Mouse (Mus musculus) forebrain, embryonic 14.5 days (tissue): Measurements from ENCODE around the gene Vps52. TPM values are rescaled to one million over a fixed set of nuclear protein-coding genes. Genes with fewer than 3 reads are reported as not detected.
"Not testable (repeated sequence)": the region's sequence is repeated elsewhere in the genome, so short reads cannot be mapped to it uniquely, and the experiment has no call there.

ENCODE experiments used
- ATAC-seq: fragments of 200-750 bp; cut with Nextera tagmentation; 2 replicates; pipeline ENCODE4 v1.8.0; 2017; ENCODE audit warnings: mild to moderate bottlenecking, moderate library complexity
- DNase-seq: peaks from one replicate; pipeline ENCODE4 v3.0.0-alpha.2; 2015; ENCODE audit warnings: low spot score
- H3K27ac ChIP-seq: fragments of 300-500 bp; sonication (generic); 2 replicates; pipeline ENCODE4 v1.5.1; 2014; ENCODE audit warnings: low read depth, mild to moderate bottlenecking, control low read depth, low read length, moderate library complexity
- H3K27me3 ChIP-seq: fragments of 300-500 bp; sonication (generic); replicated peaks from 2 replicates; pipeline ENCODE4 v1.6.1; 2014; ENCODE audit warnings: low read length, control low read depth, mixed read lengths; ENCODE audit not compliant: control insufficient read depth, insufficient read depth
- H3K36me3 ChIP-seq: fragments of 300-500 bp; sonication (generic); 2 replicates; pipeline ENCODE4 v1.6.1; 2014; ENCODE audit warnings: low read length, control low read depth; ENCODE audit not compliant: control insufficient read depth, insufficient read depth
- H3K4me1 ChIP-seq: fragments of 300-500 bp; sonication (generic); 2 replicates; pipeline ENCODE4 v1.6.1; 2014; ENCODE audit warnings: antibody characterized with exemption, low read length, control low read depth; ENCODE audit not compliant: control insufficient read depth, insufficient read depth
- H3K4me2 ChIP-seq: fragments of 300-500 bp; sonication (generic); 2 replicates; pipeline ENCODE4 v1.6.1; 2014; ENCODE audit warnings: mild to moderate bottlenecking, control low read depth, low read length
- H3K4me3 ChIP-seq: fragments of 300-500 bp; sonication (generic); 2 replicates; pipeline ENCODE4 v1.5.1; 2014; ENCODE audit warnings: low read depth, low read length, control low read depth
- H3K9ac ChIP-seq: fragments of 300-500 bp; sonication (generic); 2 replicates; pipeline ENCODE4 v1.6.1; 2014; ENCODE audit warnings: mild to moderate bottlenecking, low read length, control low read depth, moderate library complexity
- H3K9me3 ChIP-seq: fragments of 300-500 bp; sonication (generic); replicated peaks from 2 replicates; pipeline ENCODE4 v1.6.1; 2016; ENCODE audit warnings: low read length, control low read depth, mixed read lengths; ENCODE audit not compliant: control insufficient read depth
- WGBS: fragments of 180-500 bp; shearing (Covaris S2); extraction: QIAGEN DNeasy Blood & Tissue Kit; methylation state at CpG from one replicate; pipeline ENCODE4 v1.1.7; 2014; 5-methylcytosine and 5-hydroxymethylcytosine counted together
- polyA plus RNA-seq: library from polyadenylated mRNA; unstranded; fragments of >200 nt; fragmentation: Nextera tagmentation; extraction: Ambion mirVana; gene quantifications from 2 replicates; pipeline ENCODE4 v1.2.1, GENCODE M21; 2014

Gene Vps52
- polyA plus RNA-seq, 1 experiment from 2014 or later = 41.6 TPM

DNA sequence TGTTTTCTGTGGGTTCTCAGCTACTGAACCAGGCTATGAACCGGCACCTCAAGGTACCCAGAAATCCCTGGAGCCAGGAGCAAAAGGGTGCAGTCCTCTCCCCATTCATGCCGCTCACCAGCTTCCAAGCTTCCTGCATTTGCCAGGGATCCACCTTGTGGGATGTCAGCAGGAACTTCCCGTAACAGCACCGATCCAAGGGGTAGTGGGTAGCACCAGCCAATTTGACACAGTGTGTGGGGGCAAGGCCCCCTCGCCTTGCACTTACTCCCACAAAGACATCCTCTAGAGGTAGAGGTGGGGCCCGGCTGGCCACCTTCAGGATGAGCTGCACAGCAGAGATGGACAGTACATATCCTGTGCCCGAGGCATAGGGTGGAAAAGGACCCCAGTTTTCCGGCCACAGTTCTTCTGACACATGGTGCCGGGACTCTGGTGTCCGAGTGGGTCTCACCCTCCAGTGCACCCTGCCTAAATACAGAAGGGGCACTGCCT lies 5.4 kb upstream of the Vps52 start:
- 70% methylated on average over 10 of the region's 10 CpGs for WGBS
- peak overlapping the region; percentile 82 for H3K4me2 ChIP-seq
- ATAC-seq (no peak), DNase-seq (no peak)
- no peak overlapping the region for H3K27ac ChIP-seq
- H3K4me3 ChIP-seq = peak overlapping the region; percentile 42
- no peaks in the 10 kb centered on the region for H3K9me3 ChIP-seq
- peaks cover 74% of the 10 kb centered on the region for H3K36me3 ChIP-seq
- H3K4me1 ChIP-seq = peaks cover 22% of the 10 kb centered on the region
- H3K9ac ChIP-seq = peak overlapping the region; percentile 71
- H3K27me3 ChIP-seq = no peaks in the 10 kb centered on the region

DNA sequence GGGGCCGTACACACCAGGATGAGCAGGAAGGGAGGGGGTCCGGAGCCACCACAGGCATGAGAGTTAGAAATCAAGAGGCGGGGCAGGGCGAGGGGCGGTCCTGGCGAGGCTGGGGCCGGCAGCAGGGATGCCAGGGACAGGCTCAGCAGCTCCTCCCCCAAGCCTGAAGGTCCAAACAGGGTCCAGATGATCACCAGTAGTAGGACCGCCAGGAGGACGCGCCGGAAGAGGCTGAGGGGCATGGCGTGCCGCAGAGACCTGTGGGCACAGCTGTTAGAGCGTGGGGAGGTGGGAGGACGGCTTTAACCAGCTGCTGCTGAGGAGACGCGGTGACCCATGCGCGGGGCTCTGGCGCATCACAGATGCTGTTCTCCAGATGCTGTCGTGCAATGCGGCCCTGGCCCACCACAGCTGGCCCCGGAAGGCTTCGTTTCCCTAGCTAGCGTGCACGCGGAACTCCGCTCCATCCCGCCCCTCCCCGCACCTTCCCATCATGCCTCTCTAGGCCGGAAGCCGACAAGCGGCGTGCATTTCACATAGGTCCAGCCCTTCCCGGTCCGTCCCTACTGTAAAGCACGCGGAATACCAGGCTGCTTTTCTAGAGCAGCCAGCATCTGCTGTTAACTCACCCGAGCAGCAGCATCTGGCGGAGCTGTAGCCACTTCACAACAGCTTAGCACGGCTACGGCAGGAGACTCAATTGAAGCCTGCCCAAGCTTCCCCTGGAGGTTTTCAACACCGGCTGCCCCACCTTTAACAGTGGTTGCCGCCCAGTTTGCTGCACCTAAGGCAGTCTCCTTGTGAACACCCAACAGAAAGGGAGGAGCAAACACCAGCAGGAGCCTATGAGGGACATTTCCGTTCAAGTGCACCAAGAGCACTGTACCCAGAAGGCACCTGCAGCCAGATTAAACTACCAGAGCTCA lies 4.3 kb upstream of the Vps52 start, which contains the start of gene B3galt4:
Gene B3galt4 (minus strand): TSS at position 468 of the 926 bp plus-strand sequence.
- Histone ChIP-seq H3K4me3 (peak within 1 kb of the TSS; percentile 42), H3K9me3 (no peaks in the 10 kb centered on the region), H3K27ac (peak within 1 kb of the TSS; percentile 65), H3K4me2 (peak within 1 kb of the TSS; percentile 82), H3K9ac (peak within 1 kb of the TSS; percentile 71), H3K36me3 (peaks cover 62% of the 10 kb centered on the region), H3K27me3 (no peaks in the 10 kb centered on the region), H3K4me1 (peaks cover 23% of the 10 kb centered on the region)
- peak; percentile 64 for ATAC-seq
- peak; percentile 90 for DNase-seq
- 2% methylated on average over 43 of the region's 45 CpGs for WGBS

DNA sequence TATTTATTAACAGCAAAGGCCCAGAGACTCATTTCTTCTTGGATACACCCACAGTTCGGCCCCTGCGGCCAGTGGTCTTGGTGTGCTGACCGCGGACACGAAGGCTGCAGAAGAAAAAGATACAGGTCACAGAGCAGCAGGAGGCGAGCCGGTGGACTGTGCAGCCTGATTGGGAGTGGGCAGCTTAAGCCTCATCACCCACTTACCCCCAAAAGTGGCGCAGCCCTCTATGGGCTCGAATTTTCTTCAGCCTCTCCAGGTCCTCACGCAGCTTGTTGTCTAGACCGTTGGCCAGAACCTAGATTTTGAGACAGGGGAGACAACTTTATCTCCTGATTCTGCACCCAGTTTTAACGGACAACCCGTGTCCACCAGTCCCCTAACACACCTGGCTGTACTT lies 3.6 kb upstream of the Vps52 start:
- H3K9me3 ChIP-seq, DNase-seq, H3K4me3 ChIP-seq, H3K27ac ChIP-seq, ATAC-seq, H3K9ac ChIP-seq, H3K27me3 ChIP-seq: not testable (repeated sequence)
- peaks cover 29% of the 10 kb centered on the region for H3K4me1 ChIP-seq
- WGBS = 71% methylated on average over 13 of the region's 13 CpGs
- H3K4me2 ChIP-seq = peak overlapping the region; percentile 82
- H3K36me3 ChIP-seq = peaks cover 57% of the 10 kb centered on the region

DNA sequence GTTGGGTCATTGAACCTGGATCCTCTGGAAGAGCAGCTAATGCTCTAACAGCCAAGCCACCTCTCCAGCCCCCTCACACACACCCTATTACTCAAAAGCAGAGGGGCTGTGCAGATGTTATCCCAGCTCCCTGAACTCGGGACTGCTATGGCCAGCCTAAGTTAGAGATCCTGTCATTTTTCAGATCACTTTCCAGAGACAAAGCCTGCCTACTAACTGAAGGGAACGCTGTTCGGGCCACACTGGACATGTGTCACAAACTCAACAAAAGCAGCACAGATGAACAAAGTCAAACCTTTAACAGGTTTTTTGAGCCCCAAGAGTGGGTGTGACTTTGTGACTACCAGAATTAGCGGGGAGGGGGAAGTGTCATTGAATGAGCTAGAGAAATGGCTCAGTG lies 2.7 kb upstream of the Vps52 start:
- H3K4me1 ChIP-seq = peaks cover 29% of the 10 kb centered on the region
- DNase-seq (no peak), ATAC-seq (no peak)
- H3K9ac ChIP-seq = no peak overlapping the region
- no peak overlapping the region for H3K4me3 ChIP-seq
- H3K27me3 ChIP-seq = no peaks in the 10 kb centered on the region
- H3K36me3 ChIP-seq = peaks cover 57% of the 10 kb centered on the region
- H3K27ac ChIP-seq = no peak overlapping the region
- no peak overlapping the region for H3K4me2 ChIP-seq
- WGBS = 78% methylated on average over 4 of the region's 4 CpGs
- H3K9me3 ChIP-seq = no peaks in the 10 kb centered on the region

DNA sequence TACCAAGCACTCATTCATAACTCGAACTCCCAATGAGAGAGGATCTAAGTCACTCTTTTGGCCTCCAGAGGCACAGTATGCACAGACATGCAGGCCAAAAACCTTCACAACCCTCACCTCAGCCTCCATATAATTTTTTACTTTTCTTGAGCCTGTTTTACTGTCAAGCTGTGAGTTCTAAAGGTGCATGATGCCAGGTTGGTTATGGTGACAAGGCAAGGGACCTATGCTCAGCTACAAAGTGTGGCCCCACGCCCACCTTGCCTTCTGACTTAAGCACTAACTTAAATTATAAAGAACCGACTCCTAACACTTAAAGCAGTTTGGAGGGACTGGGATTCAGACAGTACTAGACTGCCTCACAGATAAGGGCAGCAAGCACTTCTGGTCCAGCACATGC lies 2.3 kb upstream of the Vps52 start:
- Histone ChIP-seq H3K27ac (no peak overlapping the region), H3K4me1 (peaks cover 29% of the 10 kb centered on the region), H3K9me3 (no peaks in the 10 kb centered on the region), H3K4me3 (no peak overlapping the region), H3K4me2 (0 out of 2 replicates have a peak overlapping the region, but pooled peaks have one; percentile 5), H3K36me3 (peaks cover 55% of the 10 kb centered on the region), H3K27me3 (no peaks in the 10 kb centered on the region), H3K9ac (no peak overlapping the region)
- ATAC-seq = no peak
- DNase-seq = no peak
- 79% methylated on average over 3 of the region's 3 CpGs for WGBS

DNA sequence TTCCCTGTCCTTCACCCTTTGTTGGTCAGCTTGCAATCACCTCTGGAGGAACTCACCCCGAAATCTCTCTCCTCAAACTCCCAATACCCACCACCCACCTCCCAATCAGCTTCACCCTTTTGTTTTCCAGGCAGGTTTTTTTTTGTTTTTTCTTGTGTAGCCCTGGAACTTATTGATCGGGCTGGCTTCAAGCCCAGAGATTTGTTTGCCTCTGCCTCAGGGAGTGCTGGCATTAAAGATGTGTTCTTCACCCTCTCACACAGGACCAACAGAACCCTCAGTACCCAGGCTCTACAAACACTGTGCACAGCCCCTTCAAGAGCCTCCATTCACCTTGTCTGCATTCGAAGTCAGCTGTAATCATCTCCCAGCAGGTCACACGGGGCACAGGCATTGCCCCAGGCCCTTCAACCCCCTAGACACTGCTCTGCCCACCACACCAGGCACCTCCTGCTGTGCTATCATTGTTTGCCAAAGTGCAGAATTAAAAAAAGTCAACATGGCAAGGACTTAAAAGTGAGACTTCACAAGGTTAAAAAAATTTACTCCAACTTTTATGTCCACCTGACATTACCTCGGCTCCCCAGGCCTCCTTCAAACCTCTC lies 1.5 kb upstream of the Vps52 start:
- Histone ChIP-seq H3K9me3 (no peaks in the 10 kb centered on the region), H3K9ac (peak overlapping the region; percentile 85), H3K27me3 (no peaks in the 10 kb centered on the region), H3K36me3 (peaks cover 55% of the 10 kb centered on the region), H3K4me1 (peaks cover 29% of the 10 kb centered on the region), H3K4me2 (peak overlapping the region; percentile 89), H3K27ac (no peak overlapping the region), H3K4me3 (peak overlapping the region; percentile 75)
- 27% methylated on average over 5 of the region's 5 CpGs for WGBS
- ATAC-seq = no peak
- DNase-seq = no peak

DNA sequence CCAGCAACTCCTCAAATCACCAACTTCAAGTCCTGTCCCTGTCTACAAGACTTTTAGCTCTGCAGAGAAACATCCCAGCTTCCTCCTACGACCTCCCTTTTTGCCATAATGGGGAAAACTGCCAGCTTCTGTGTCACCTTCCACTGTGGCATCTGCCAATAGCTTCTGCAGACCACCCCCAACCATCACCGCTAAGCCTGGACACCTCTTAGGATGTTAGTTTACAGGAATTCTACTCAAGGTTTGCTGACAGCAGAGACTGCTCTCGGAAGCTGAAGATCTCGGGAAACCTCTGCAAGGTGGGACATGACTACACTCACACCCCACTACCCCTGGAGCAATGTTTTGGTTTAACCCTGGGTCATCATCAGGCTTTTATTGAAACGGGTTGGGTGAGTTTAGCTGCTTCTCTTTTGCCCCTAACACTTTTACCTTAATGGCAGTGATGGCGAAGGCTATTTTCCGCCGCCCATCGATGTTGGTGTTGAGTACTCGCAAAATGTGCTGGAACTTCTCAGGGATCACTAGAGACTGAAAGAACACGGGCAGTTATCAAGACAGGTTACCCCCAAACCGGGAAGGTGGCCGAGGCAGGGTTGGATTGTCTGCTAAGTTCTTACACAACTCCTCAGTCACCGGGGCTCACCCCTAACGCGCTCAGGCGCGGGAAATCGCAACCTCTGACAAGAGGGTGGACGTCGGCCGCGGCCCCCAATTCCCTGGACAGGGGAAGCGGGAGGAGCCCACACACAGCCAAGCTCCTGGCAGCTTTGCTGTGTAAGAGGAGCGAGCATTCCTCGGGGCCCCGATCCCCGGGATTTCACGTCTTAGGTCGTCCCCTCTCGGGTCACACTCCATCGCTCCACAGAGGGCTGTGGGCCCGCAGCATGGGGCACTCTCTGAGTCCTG lies 712 bp upstream of the Vps52 start:
- Histone ChIP-seq H3K9ac (peak overlapping the region; percentile 85), H3K27ac (peak overlapping the region; percentile 80), H3K9me3 (no peaks in the 10 kb centered on the region), H3K27me3 (no peaks in the 10 kb centered on the region), H3K4me2 (peak overlapping the region; percentile 89), H3K4me1 (peaks cover 29% of the 10 kb centered on the region), H3K36me3 (peaks cover 55% of the 10 kb centered on the region), H3K4me3 (peak overlapping the region; percentile 75)
- WGBS = 1% methylated on average over 31 of the region's 33 CpGs
- no peak for DNase-seq
- ATAC-seq = peak; percentile 45

DNA sequence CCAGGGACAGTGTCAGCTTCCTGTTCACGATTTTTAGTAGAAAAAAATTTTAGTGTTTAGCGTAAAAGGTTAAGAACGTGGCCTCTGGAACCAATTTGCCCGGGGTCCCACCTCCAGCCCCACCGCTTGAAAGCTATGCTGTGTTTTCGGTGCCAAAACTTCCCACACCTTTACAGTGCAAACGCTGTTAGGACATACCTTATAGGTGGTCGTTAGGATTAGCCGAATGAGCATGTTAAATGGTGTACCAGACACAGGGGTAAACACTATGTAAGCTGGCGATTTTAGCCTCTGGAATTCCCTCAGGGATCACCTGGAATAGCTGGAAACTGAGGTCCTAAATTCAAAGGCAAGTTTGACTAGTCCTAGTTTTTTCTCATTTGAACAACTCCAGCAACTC lies 724 bp downstream of the Vps52 start:
- Histone ChIP-seq H3K9me3 (no peaks in the 10 kb centered on the region), H3K27ac (peak overlapping the region; percentile 80), H3K4me1 (peaks cover 22% of the 10 kb centered on the region), H3K27me3 (no peaks in the 10 kb centered on the region), H3K4me3 (peak overlapping the region; percentile 75), H3K36me3 (peaks cover 57% of the 10 kb centered on the region), H3K4me2 (peak overlapping the region; percentile 74), H3K9ac (peak overlapping the region; percentile 83)
- ATAC-seq = no peak
- 10% methylated on average over 10 of the region's 10 CpGs for WGBS
- DNase-seq = no peak
